Mouse (Mus musculus) liver, adult 2 months (tissue): ENCODE measurements around the gene Fam168b.

Experiments
- CTCF ChIP-seq: fragments of 200-500 bp; IDR thresholded peaks from 2 replicates; pipeline ENCODE4 v1.5.1; 2011; ENCODE audit warnings: low read depth, low read length, control low read depth
- POLR2A ChIP-seq: fragments of 200-500 bp; IDR thresholded peaks from 2 replicates; pipeline ENCODE4 v1.6.1; 2011; ENCODE audit warnings: low read length, control low read depth; ENCODE audit not compliant: insufficient read depth; ENCODE audit errors: extremely low read depth

DNA sequence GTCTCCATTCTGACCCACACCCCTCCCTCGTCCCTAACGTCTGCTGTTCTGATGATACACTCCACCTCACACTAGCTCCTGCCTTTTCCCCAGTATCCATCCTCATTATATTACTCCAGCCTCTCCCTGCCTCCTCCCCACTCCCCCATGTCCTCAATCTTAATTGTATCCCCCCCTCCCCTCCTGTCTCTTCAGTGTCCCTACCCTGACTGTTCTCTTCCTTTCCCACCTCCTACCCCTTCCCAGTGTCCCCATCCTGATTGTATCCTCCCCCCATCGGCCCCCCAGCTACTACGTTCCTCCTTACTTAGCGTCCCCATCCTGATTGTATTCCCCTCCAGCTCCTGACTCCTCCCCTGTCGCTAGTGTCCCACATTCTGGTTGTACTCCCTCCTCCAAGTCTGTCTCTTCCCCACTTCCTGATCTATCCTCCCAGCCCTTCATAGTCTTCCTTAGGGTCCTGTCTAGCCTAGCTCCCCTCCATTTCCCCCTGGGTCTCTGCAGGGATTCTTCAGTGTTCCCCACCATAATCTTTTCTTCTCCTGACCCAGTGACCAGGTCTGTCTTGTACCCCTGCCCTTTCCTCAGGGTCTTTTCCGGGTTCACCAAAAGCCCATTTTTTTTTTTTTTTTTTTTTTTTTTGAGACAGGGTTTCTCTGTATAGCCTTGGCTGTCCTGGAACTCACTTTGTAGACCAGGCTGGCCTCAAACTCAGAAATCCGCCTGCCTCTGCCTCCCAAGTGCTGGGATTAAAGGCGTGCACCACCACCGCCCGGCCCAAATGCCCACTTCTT is 7.7 kb upstream of the Fam168b start:
- no peak for TF ChIP-seq CTCF
- TF ChIP-seq POLR2A = no peak
